Mouse (Mus musculus) T-helper 1 cell (primary cell): ENCODE data around the gene Parp9.
"Not testable (repeated sequence)": the region's sequence is repeated elsewhere in the genome, so short reads cannot be mapped to it uniquely, and the experiment has no call there.

Experiments
- in situ Hi-C: fragments of 300-600 bp; cut with MboI, MseI; formaldehyde crosslinking; loops from one replicate; pipeline ENCODE4 v1.15.1; 2025; ENCODE audit warnings: high pct_unique_total_duplicates

The Parp9 gene

DNA sequence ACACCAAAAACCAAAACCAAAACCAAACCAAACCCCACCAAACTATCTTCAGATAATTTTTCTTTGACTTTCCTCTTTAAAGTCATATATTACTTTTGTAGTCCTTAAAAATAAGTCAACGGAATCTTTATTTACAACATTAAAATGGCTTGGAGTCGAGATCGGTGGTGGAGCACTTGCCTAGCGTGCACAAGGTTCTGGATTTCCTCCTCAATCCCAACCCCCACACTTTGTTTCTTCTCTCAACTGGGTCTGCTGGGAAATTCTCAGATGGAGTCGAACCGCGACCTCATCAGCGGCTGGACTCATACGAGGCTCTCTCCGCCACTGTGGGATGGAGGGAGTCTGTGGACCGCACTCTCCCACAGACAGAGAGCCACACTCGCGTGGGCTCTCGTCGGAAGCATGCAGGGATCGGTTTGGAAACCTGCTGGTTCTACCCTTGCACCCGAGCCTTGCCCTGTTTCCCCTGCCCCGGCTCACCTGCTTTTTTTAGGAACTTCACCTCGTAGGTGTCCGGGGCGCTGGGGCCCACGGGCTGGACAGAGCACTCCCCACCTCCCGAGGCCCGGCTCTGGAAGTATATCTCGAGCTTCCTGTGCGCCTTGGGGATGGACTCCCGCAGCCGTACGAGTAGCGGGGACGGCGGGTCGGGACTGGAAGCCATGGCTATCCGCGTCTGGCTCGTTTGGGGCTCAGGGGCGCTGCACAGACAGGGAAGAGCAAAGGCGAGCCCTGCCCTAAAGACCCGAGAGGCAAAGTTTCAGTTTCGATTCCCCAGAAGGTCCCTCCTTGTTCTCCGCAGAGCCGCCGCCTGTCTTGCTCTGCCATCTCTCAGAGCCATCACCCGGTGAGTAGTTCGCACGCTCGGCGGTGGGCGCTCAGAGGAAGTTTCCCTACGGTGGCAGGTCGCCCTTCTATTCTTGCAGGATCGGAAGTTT lies at the start of gene Parp9, which contains the start of gene Dtx3l:
TSS of gene Parp9 (plus strand) at position 260 of the 941 bp plus-strand sequence.
TSS of gene Dtx3l (minus strand) at position 941 of the 941 bp plus-strand sequence.
- in situ Hi-C loops, result loop anchor here (5.0 kb wide), 1 partner anchor 61 kb away; no protein-coding TSS in a partner anchor

- in situ Hi-C loops, result no loop called here
These were observed 49.4 kb upstream of the Parp9 start for GRCm38 (mm10) chr16:35888910-35889309.

DNA sequence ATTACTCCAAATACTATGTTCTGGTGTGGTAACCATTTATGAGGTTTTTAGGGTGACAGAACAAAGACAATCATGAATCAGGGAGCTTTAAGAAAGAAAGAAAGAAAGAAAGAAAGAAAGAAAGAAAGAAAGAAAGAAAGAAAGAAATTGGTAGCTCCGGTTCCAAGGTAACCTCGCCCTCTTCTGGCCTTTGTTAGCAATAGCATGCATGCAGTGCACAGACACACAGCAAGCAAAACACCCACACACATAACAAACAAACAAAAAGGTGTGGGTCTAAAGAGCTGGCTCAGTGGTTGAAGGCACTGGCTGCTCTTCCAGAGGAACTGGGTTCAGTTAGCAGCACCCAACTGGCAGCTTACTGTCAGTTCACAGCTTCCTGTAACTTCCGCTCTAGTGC lies 47.6 kb upstream of the Parp9 start:
- in situ Hi-C loops, result no loop called here

DNA sequence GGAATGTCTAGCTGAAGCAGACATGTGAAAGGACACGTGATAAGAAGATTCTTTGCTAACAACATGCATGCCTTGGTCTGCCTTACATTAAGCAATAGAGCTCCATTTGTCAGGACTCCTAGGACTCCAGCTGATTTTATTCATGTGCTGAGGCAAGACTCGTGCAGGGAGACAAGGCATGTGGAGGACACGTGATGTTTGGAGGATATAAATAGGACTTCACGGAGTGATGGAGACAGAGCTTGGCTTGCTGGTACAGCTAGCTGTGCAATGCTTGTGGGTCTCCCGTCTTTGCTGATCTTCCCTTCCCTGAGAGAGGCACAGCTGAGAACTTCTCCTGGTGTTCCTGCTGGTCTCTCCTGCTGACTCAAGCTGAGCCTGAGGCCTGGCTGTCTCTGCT lies 46.7 kb upstream of the Parp9 start:
- in situ Hi-C loops, result not testable (repeated sequence)

- in situ Hi-C loops, result no loop called here
These were observed 43.3 kb upstream of the Parp9 start for GRCm38 (mm10) chr16:35894997-35895396.

DNA sequence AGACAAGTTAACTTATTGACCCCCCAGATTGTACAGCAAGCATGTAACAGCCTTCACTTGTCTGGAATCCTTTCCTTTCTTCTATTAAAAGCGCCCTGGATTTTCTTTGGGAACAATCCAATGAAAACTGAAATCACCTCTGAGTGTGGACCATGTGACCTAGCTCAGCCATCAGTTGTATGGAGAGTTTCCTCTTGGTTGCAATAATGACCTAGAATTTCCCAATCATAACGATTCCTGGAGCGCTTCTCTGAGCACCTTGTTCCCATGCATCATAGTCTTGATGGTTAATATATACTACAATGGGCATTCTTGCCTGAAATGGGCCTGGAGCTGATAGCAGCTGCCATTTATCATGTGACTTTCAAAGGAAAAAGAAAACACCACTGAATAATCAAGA lies 37.7 kb upstream of the Parp9 start:
- in situ Hi-C loops, result no loop called here

DNA sequence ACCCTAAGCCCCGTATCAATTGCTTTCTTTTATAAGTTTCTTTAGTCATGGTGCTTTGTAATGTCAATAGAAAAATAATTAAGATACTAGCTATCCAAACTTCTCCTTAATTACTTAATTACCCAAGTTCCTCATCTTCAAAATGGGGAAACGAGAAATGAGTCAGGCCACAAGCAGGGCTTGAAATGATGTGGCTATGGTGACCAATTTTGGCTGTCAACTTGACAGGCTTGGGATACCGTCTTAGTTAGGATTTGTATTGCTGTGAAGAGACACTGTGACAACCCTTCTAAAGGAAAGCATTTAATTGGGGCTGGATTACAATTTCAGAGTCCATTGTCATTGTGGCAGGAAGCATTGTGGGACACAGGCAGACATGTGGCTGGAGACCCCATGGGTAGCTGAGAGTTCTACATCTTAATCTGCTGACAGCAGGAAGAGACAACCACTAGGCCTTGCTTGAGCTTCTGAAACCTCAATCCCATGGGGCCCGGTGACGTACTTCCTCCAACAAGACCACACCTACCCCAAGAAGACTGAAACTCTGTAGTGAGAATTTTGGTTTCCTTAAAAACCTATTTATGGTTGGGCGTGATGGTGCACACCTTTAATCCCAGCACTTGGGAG lies 35.1 kb upstream of the Parp9 start:
- in situ Hi-C loops, result no loop called here

DNA sequence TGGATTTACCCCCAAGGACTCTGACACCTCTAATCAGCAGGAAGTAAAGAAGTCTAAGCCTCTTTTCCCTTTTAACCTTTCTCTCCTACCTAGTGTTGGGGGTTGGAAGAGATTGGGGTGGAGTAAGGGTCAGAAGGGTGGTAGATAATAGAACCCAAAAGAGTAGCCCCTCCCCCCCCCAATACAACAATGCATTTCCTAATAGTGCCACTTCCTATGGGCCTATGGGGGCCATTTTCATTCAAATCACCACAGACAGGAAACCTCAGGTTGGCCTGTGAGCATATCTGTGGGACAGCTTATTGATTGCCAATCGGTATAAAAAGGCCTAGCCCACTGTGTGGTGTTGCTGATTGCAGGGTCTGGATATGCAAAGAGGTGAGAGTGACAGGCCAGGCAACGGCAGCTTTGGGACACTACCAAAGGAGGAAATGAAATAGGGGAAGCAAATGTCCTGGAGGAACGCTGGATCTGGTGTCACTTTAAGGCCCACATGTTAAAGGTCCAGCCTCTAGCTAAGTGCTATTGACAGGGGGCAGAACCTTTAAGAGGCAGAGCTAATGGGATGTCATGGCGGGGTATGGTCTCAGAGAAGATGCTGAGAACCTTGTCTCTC lies 34.0 kb upstream of the Parp9 start:
- in situ Hi-C loops, result no loop called here

GRCm38 (mm10) chr16:35905355-35905754 lies 32.9 kb upstream of the Parp9 start:
- in situ Hi-C loops, result no loop called here

GRCm38 (mm10) chr16:35905819-35906485 lies 32.3 kb upstream of the Parp9 start:
- in situ Hi-C loops, result no loop called here

GRCm38 (mm10) chr16:35906887-35907286 lies 31.4 kb upstream of the Parp9 start:
- in situ Hi-C loops, result no loop called here

DNA sequence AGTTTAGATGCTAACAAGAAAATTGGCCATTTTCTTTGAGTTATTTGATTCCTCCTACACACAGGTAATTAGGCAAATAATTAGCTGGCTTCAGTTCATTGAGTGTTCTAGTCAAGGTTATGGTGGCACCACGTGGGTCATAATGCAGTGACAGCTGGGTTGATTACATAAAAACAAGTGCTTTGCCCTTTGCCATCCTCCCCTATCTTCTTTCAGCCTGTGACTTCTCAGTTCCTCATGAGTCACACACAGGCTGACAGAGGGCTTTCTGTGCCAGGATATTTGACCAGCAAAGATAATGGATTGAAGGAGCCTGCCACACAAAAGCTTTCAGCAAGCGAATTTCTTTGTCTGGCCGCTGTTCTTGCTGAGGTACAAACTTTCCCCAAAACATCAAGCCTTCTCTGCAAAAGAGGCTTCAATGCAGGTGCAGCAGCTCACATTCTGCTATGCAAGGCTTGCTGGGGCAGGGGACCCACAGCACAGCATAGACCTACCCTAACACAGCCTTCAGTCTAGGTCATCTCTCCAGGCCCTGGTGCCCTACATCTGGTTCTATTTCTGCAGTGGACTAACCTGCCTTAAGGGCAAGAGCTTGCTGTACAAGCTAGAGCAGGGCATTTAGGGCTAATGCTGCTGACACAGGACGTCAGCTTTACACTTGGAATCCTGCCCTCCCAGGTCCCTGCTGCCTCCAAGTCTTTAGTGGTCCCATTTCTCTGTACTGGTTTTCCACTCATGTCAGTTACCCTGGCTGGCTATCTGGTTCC lies 30.7 kb upstream of the Parp9 start:
- in situ Hi-C loops, result no loop called here

- in situ Hi-C loops, result loop anchor here (10.0 kb wide), 1 partner anchor 1427 kb away; no protein-coding TSS in a partner anchor
These were observed 26.8 kb upstream of the Parp9 start for GRCm38 (mm10) chr16:35911449-35911848.

DNA sequence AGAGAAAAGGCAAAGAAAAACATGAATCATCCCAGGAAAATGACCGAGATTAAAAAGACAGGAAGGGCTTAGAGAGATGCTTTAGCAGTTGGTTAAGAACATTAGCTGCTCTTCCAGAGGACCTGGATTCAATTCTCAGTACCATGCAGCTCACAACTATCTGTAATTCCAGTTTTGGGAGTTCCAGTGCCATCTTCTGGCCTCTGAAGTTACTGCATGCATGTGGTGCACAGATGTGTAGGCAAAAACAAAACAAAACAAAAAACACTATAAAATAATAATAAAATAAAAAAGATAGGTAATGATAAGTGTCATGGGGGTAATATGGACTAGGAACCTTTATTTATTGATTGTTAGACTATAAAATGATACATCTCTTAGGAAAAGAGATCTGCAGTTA lies 24.7 kb upstream of the Parp9 start:
- in situ Hi-C loops, result loop anchor here (10.0 kb wide), 1 partner anchor 1429 kb away; no protein-coding TSS in a partner anchor

DNA sequence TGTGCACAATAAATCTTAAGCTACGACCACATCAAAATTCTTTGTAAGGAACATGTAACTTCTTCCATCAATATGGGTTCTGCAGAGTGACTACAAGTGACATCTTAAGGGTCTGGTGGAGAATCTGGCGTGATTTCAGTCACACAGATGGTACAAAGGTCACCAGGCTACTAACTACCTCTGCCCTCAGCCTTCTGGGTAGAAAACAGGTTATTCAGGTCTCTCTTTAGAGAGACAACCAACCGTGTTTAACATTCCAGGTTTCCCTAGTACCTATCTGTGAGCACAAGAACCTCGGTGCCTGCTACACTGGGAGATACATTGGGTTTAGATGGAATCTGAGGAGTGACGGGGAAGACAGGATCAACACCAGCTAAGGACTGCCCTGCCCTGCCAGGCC lies 24.0 kb upstream of the Parp9 start:
- in situ Hi-C loops, result loop anchor here (10.0 kb wide), 1 partner anchor 1430 kb away; no protein-coding TSS in a partner anchor

GRCm38 (mm10) chr16:35918721-35919543 lies 19.3 kb upstream of the Parp9 start:
- in situ Hi-C loops, result loop anchor here (5.0 to 10.0 kb wide), 2 partner anchors 47 to 1434 kb away; partner anchors contain the start of gene Parp14

- in situ Hi-C loops, result no loop called here
These were observed 16.5 kb upstream of the Parp9 start for GRCm38 (mm10) chr16:35921676-35922235.

DNA sequence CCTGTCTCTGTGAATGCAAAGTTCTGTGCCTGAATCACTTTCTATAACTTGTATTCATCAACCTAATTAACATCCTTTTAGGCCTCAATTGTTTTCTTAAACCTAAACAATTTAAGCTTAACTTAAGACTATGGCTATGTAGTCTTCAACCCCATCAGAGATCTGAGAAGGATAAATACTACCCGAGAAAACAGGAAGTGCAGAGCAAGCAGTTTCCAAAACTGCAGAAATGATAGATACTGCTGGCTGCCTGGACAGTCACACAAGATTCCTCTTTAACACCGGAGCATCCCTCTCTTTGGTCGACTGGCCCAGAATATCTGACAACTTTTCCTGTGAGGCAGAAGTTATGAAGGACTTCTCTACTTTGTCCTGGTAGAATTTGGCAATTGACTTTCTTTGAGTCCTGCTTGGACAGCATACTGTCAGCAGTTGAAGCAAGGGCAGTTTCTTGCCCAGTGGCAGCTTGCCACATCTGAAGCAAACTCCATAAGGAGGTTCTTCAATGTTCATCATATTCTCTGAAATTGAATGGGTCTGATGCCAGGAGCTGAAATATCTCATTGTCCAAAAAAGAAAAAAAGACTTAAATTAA lies 15.9 kb upstream of the Parp9 start:
- in situ Hi-C loops, result no loop called here
